In genomic region chrX:11098366-11098765, GRCm38 (mm10) we compare ENCODE assay signal across 26 mouse cellular contexts.
A peak's percentile ranks its signal among the peaks of the same experiment; 100 is the strongest.
DNase-seq lines count a peak whose midpoint lies in the region; ATAC-seq and TF ChIP-seq lines count a peak whose summit lies in the region.
"Had no signal": no experiment of that assay in that cellular context is flagged by ENCODE, and none has a peak within 500 bp of the region (broad histone marks: within the 10 kb centered on the region; RNA-seq: fewer than 3 reads in every experiment).

No protein-coding gene starts in this region.

- no peaks in the 10 kb centered on the region for H3K9me3 ChIP-seq in forebrain, embryonic 15.5 days
- no peaks in the 10 kb centered on the region for H3K9me3 ChIP-seq in forebrain, embryonic 16.5 days (ENCODE audit: control insufficient read depth, low read length)
- H3K9me3 ChIP-seq in midbrain, embryonic 13.5 days, result no peaks in the 10 kb centered on the region
- no peaks in the 10 kb centered on the region for H3K9me3 ChIP-seq in midbrain, embryonic 14.5 days (ENCODE audit: control insufficient read depth, low read length)
- H3K9me3 ChIP-seq: embryonic facial prominence, embryonic 12.5 days; heart, embryonic 10.5 days; limb, embryonic 15.5 days; liver, embryonic 15.5 days; lung, embryonic 15.5 days; megakaryocyte, embryonic 14.5 days had no signal

- H3K79me2 ChIP-seq in myocyte (ENCODE audit: control insufficient read depth, insufficient read depth), result no peaks in the 10 kb centered on the region

- no peak overlapping the region for H3K9ac ChIP-seq in forebrain, embryonic 15.5 days (replicated peaks)
- no peak overlapping the region for H3K9ac ChIP-seq in forebrain, embryonic 16.5 days (replicated peaks; ENCODE audit: low read depth, low read length)
- H3K9ac ChIP-seq in midbrain, embryonic 13.5 days (replicated peaks), result no peak overlapping the region
- H3K9ac ChIP-seq in midbrain, embryonic 14.5 days (replicated peaks; ENCODE audit: low read length), result no peak overlapping the region
- H3K9ac ChIP-seq: embryonic facial prominence, embryonic 12.5 days; forebrain, postnatal 0 days; limb, embryonic 15.5 days; liver, embryonic 15.5 days; lung, embryonic 15.5 days had no signal

- TF ChIP-seq POLR2A in myocyte (IDR thresholded peaks at IDR 0.05; ENCODE audit: insufficient read length, low read depth), result no peak

- H3K4me1 ChIP-seq in forebrain, embryonic 15.5 days, result peaks cover 23% of the 10 kb centered on the region
- peaks cover 14% of the 10 kb centered on the region for H3K4me1 ChIP-seq in forebrain, embryonic 16.5 days (replicated peaks; ENCODE audit: control insufficient read depth, insufficient read depth, low read length)
- peaks cover 25% of the 10 kb centered on the region for H3K4me1 ChIP-seq in midbrain, embryonic 13.5 days (replicated peaks)
- H3K4me1 ChIP-seq in midbrain, embryonic 14.5 days (ENCODE audit: control insufficient read depth, insufficient read depth, low read length), result 0 out of 2 replicates have a peak, but pooled peaks cover 7% of the 10 kb centered on the region
- H3K4me1 ChIP-seq: embryonic facial prominence, embryonic 12.5 days; heart, embryonic 10.5 days; limb, embryonic 15.5 days; liver, embryonic 15.5 days; lung, embryonic 15.5 days; megakaryocyte, embryonic 14.5 days had no signal

- no peaks in the 10 kb centered on the region for H3K36me3 ChIP-seq in forebrain, embryonic 15.5 days
- H3K36me3 ChIP-seq in forebrain, embryonic 16.5 days (ENCODE audit: control insufficient read depth, insufficient read depth), result no peaks in the 10 kb centered on the region
- H3K36me3 ChIP-seq in midbrain, embryonic 13.5 days, result no peaks in the 10 kb centered on the region
- no peaks in the 10 kb centered on the region for H3K36me3 ChIP-seq in midbrain, embryonic 14.5 days (ENCODE audit: control insufficient read depth, insufficient read depth, low read length)
- H3K36me3 ChIP-seq in myocyte (ENCODE audit: control insufficient read depth, insufficient read depth), result no peaks in the 10 kb centered on the region
- H3K36me3 ChIP-seq: embryonic facial prominence, embryonic 12.5 days; heart, embryonic 10.5 days; limb, embryonic 15.5 days; liver, embryonic 15.5 days; lung, embryonic 15.5 days had no signal

- H3K27me3 ChIP-seq in forebrain, embryonic 15.5 days, result no peaks in the 10 kb centered on the region
- H3K27me3 ChIP-seq in forebrain, embryonic 16.5 days (replicated peaks; ENCODE audit: control insufficient read depth, insufficient read depth, low read length), result no peaks in the 10 kb centered on the region
- no peaks in the 10 kb centered on the region for H3K27me3 ChIP-seq in midbrain, embryonic 13.5 days
- no peaks in the 10 kb centered on the region for H3K27me3 ChIP-seq in midbrain, embryonic 14.5 days (ENCODE audit: control insufficient read depth, insufficient read depth, low read length)
- no peaks in the 10 kb centered on the region for H3K27me3 ChIP-seq in myocyte (ENCODE audit: control insufficient read depth, insufficient read depth, insufficient read length)
- H3K27me3 ChIP-seq: embryonic facial prominence, embryonic 12.5 days; liver, embryonic 15.5 days; lung, embryonic 15.5 days had no signal

- H3ac ChIP-seq in myocyte (ENCODE audit: control insufficient read depth, insufficient read length), result no peak overlapping the region

- ATAC-seq in forebrain, embryonic 15.5 days (replicated peaks), result no peak
- ATAC-seq in forebrain, embryonic 16.5 days, result no peak
- 0 out of 2 replicates have a peak, but pooled peaks have one; percentile 49 for ATAC-seq in midbrain, embryonic 13.5 days
- ATAC-seq in midbrain, embryonic 14.5 days (ENCODE audit: low FRiP score, low TSS enrichment), result no peak
- ATAC-seq: forebrain, postnatal 0 days; intestine, postnatal 0 days had no signal

- 54% methylated on average over 4 of the region's 4 CpGs for whole genome bisulfite sequencing in forebrain, embryonic 15.5 days
- WGBS in forebrain, embryonic 16.5 days, result 56% methylated on average over 4 of the region's 4 CpGs
- 52% methylated on average over 4 of the region's 4 CpGs for WGBS in midbrain, embryonic 13.5 days
- WGBS in midbrain, embryonic 14.5 days, result 53% methylated on average over 4 of the region's 4 CpGs

- no peak for DNase-seq in midbrain, embryonic 14.5 days
- DNase-seq in adrenal gland, postnatal 10 days, result peak; percentile 11
- no peak for DNase-seq in thymus, postnatal 36 days
- DNase-seq: cerebellum, adult 18-20 months; cerebellum, postnatal 14 days; forebrain, postnatal 0 days; gastrocnemius, postnatal 36 days; heart, postnatal 4 days; layer of hippocampus, adult 9-11 months; left cerebral cortex, postnatal 4 days; right cerebral cortex, postnatal 14 days; thymus, adult 2 months had no signal

- no peak overlapping the region for H3K4me2 ChIP-seq in forebrain, embryonic 15.5 days (replicated peaks)
- H3K4me2 ChIP-seq in forebrain, embryonic 16.5 days (ENCODE audit: low read length), result no peak overlapping the region
- no peak overlapping the region for H3K4me2 ChIP-seq in midbrain, embryonic 13.5 days (replicated peaks)
- no peak overlapping the region for H3K4me2 ChIP-seq in midbrain, embryonic 14.5 days (ENCODE audit: low read length)
- peak overlapping the region; percentile 24 for H3K4me2 ChIP-seq in myocyte (ENCODE audit: low read depth)
- H3K4me2 ChIP-seq: embryonic facial prominence, embryonic 12.5 days; limb, embryonic 15.5 days; liver, embryonic 15.5 days; lung, embryonic 15.5 days had no signal

- H3K27ac ChIP-seq in forebrain, embryonic 15.5 days (replicated peaks), result 0 out of 2 replicates have a peak overlapping the region, but pooled peaks have one; percentile 70
- H3K27ac ChIP-seq in forebrain, embryonic 16.5 days (ENCODE audit: low read length), result no peak overlapping the region
- H3K27ac ChIP-seq in midbrain, embryonic 13.5 days, result peak overlapping the region; percentile 51; the same call in 1 of the 2 replicates
- H3K27ac ChIP-seq in midbrain, embryonic 14.5 days (replicated peaks; ENCODE audit: low read depth, low read length), result no peak overlapping the region
- H3K27ac ChIP-seq: embryonic facial prominence, embryonic 12.5 days; heart, embryonic 10.5 days; kidney, postnatal 0 days; left cerebral cortex, adult 2 months; limb, embryonic 15.5 days; liver, embryonic 15.5 days; lung, embryonic 15.5 days; stomach, postnatal 0 days had no signal

- no peak overlapping the region for H3K4me3 ChIP-seq in forebrain, embryonic 15.5 days
- no peak overlapping the region for H3K4me3 ChIP-seq in forebrain, embryonic 16.5 days (replicated peaks; ENCODE audit: low read length)
- no peak overlapping the region for H3K4me3 ChIP-seq in midbrain, embryonic 13.5 days (replicated peaks)
- H3K4me3 ChIP-seq in midbrain, embryonic 14.5 days (replicated peaks; ENCODE audit: low read depth, low read length), result no peak overlapping the region
- H3K4me3 ChIP-seq in myocyte, result no peak overlapping the region
- H3K4me3 ChIP-seq: embryonic facial prominence, embryonic 12.5 days; heart, embryonic 10.5 days; left cerebral cortex, adult 2 months; limb, embryonic 15.5 days; liver, embryonic 15.5 days; lung, embryonic 15.5 days; megakaryocyte, embryonic 14.5 days had no signal

TF ChIP-seq in myocyte, 11 proteins besides CTCF, POLR2A, EP300 and RAD21:
- TF ChIP-seq USF1 (IDR thresholded peaks at IDR 0.05; ENCODE audit: low read depth), result no peak
- TF ChIP-seq MAX (IDR thresholded peaks at IDR 0.05; ENCODE audit: low read depth), result no peak
- TF ChIP-seq SRF (IDR thresholded peaks at IDR 0.05; ENCODE audit: control insufficient read depth, insufficient read length, low read depth), result no peak
- TF ChIP-seq TCF12 (IDR thresholded peaks at IDR 0.05; ENCODE audit: insufficient read depth, poor library complexity, severe bottlenecking), result no peak
- TF ChIP-seq POLR2AphosphoS2 (IDR thresholded peaks at IDR 0.05; ENCODE audit: insufficient read length, low read depth), result no peak
- TF ChIP-seq CEBPB (IDR thresholded peaks at IDR 0.05; ENCODE audit: insufficient read depth, poor library complexity, severe bottlenecking), result no peak
- TF ChIP-seq TCF3 (IDR thresholded peaks at IDR 0.05; ENCODE audit: insufficient read length, low read depth), result no peak
- no peak for TF ChIP-seq MYOG (IDR thresholded peaks at IDR 0.05; ENCODE audit: control insufficient read depth in 1 of 3, insufficient read depth in 1 of 3, insufficient read length in 2 of 3, low read depth in 2 of 3)
- TF ChIP-seq MYOD1 (IDR thresholded peaks at IDR 0.05; ENCODE audit: control insufficient read depth in 1 of 3, insufficient read length in 2 of 3, low read depth in 2 of 3), result no peak
- no peak for TF ChIP-seq REST (IDR thresholded peaks at IDR 0.05; ENCODE audit: insufficient read depth, insufficient read length)
- TF ChIP-seq E2F4 (IDR thresholded peaks at IDR 0.05; ENCODE audit: insufficient read depth), result no peak

Comparison
In these comparisons a context has a peak if more than half of its experiments do, and no peak if none do; other contexts are left out.
1. H3K27ac ChIP-seq: peak in forebrain, embryonic 15.5 days (single experiment) and midbrain, embryonic 13.5 days (single experiment); none in forebrain, embryonic 16.5 days (single experiment) and midbrain, embryonic 14.5 days (single experiment).